Mouse (Mus musculus) frontal cortex, postnatal 25 days (tissue): ENCODE measurements around the gene Tmem213.
A peak's percentile ranks its signal among the peaks of the same experiment; 100 is the strongest.

Experiments
- DNase-seq, 2 experiments: peaks; one replicate each; pipeline ENCODE4 v3.0.0; 2022; ENCODE audit warnings: low spot score in 2 of 2

Tmem213 gene

DNA sequence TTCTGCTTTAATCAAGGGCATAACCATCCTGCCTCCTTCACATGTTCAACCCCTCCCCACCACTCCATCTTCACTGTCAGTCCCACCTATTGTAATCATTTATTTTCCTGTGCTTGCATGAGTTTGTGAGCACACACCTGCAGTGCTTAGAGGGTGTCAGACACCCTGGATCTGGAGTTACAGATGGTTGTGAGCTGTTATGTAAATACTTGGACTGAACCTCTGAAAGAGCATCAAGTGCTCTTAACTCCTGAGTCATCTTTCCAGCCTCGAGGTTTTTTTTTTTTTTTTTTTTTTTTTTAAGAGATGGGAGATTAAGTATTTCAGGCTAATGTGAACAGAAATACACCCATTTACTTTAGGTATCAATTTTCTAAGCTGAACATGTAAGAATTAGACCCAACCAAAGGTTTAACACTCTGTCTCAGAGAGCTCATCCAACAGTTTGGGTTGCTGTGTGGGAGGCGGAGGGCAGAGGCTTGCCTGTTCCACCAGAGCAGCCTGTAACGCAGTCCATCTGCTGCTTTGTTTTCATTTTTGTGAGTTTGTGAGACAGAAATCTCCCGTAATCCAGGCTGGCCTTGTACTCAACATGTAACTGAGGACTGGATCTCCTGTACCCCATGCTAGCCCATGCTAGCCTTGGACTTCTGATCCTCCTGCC, 7.2 kb downstream of the Tmem213 start:
- DNase-seq: no peak

DNA sequence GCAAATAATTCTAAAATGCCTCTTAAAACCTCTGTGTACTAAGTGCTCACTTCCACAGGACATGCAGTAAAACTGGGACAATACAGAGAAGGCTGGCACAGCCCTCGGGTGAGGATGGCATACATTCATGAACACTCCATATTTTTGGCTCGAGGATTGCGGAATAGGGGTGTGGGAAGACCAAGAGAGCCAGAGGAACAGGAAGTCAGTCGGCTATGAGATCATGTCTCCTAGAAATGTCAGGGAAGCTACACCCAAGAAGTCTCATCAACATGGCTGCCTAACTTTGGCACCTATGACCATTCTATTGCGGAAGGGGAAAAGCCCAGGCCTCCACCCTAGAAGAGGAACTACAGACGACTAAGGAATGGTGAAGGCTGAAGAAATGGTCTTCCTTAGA, 9.3 kb downstream of the Tmem213 start:
- DNase-seq: no peak

- no peak for DNase-seq
These were observed 11.8 kb downstream of the Tmem213 start for GRCm38 (mm10) chr6:38120681-38121371.

DNA sequence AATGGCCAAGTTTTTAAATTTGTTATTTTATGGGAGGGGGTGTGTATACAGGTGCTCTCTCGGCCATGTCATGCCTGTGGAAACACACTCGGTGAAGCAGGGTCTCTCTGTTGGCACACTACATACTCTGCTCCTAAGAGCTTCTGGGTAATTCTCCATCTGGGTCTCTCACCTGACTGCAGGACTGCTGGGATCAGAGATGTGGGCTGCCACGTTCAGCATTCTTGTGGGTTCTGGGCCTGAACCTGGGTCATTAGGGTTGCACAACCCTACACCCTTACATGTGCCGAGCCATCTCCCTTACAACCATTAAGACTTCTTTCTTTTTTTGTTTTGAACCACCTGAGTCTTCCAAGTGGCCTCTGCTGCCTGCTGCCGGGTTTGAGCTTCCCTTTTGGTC, 12.8 kb downstream of the Tmem213 start:
- no peak for DNase-seq

DNA sequence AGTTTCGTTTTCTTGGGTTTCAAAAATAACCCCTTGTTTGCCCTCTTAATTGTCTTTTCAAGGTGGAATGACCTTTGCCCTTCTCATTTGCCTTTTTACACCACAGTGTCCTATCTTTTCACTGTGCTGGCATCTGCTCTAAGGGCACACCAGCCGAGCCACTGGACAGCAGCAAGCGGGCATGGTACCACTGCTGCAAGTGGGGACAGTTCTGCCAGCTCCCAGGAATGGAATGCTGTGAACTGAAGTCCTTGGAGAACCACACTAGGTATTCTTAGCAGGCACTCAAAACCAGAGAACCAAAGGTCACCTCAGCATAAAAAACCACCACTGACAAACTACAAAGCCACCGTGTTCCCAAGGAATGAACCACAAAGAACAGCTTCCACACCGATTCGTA, 13.7 kb downstream of the Tmem213 start:
- DNase-seq: no peak

DNA sequence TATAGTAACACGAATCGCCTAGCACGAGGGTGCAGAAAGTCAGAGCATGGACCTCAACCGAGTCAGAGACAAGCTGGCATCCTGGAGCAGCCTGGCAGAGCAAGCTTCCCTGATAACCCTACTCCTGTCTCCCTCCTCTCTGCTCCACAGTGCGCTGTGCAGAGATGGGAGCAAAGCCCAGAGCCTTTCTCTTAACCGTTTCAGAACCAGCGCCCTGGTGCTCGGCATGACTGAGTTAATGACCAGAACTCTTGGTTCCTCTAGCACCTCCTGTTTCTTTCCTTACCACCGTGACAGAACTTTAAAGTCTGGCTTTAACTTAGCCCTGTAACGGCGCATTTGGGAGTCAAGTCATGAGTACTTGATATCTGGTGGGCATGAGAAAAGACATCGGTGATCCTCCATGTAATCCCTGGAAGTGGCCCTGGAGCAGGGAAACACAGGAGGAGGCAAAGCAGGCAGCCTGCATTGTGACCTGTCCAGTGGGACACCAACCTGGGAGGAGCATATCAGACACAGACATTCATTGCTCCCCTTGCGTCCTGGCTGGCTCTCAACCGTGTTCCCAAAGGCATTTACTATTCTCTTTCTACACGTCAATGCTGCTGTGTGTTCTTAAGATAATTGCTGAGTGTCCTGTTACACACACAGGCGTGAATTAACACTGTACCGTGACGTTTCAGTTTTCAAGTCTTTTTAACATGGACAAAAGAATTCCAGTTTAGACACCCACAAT, 14.6 kb downstream of the Tmem213 start:
- no peak for DNase-seq

GRCm38 (mm10) chr6:38124207-38124835, 15.3 kb downstream of the Tmem213 start, which contains the start of gene Atp6v0a4:
TSS of gene Atp6v0a4 (minus strand) at chr6:38124586.
- DNase-seq: no peak

- DNase-seq: no peak
These were observed 15.8 kb downstream of the Tmem213 start for GRCm38 (mm10) chr6:38124882-38125281.

DNA sequence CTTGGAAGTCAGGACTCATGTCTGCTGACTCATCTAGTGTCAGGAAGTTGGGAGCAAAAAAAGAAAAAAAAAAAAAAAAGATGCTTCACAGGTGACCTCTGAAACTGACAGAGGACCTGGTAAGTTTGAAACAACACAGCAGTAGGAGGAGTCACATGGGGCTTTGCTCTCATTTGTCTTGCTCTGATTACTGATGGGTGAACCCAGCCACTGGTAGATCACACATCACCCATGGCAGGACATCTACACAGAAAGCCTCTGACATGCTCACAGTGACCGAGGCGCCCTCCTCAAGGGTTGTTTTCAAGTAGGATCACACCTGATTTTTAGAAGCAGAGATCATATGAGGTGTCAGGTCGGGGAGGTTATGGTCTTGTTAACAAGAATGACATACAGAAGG, 16.4 kb downstream of the Tmem213 start:
- DNase-seq: no peak

GRCm38 (mm10) chr6:38128115-38128514, 19.1 kb downstream of the Tmem213 start:
- DNase-seq: no peak

GRCm38 (mm10) chr6:38129883-38130282, 20.8 kb downstream of the Tmem213 start:
- no peak for DNase-seq

GRCm38 (mm10) chr6:38131801-38132231, 22.8 kb downstream of the Tmem213 start:
- DNase-seq: no peak

- peak in 1 of 2 experiments; percentile 41 for DNase-seq
These were observed 25.9 kb downstream of the Tmem213 start for GRCm38 (mm10) chr6:38134806-38135559.

DNA sequence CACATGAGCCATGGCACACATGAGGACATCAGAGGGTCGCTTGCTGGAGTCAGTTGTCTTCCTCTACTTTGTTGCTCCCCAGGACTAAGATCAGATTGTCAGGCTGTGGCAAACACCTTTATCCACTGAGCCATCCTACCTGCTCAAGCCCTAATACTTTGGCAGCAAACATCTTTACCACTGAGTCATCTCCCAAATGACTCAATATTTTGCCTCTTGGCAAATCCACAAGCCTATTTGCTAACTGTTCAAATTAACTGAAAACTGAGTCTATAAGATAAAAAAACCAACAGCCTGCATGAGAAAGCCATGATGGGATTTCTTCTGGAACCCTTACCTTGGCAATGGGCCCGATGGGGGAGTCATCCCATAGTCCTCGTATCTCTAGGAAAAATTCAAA, 30.0 kb downstream of the Tmem213 start:
- DNase-seq: no peak

DNA sequence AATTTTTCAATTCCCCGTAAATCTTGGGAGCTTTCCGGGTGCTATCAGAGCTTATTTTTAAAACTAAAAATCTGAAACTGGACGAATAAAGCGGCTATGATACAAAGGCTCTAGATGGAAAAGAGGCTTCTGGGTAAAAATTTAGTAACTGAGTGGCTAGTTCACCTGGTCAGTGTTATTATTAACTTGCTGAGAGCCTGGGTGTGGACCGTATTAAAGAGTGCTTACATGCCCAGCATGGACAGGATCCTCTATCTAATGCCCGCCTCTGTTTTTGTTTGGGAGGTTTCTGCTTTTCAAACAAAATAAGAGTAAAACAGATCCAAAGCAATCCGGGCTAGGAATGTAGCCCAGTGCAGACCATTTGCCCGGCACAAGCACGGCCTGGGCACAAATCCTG, 31.3 kb downstream of the Tmem213 start:
- no peak for DNase-seq

DNA sequence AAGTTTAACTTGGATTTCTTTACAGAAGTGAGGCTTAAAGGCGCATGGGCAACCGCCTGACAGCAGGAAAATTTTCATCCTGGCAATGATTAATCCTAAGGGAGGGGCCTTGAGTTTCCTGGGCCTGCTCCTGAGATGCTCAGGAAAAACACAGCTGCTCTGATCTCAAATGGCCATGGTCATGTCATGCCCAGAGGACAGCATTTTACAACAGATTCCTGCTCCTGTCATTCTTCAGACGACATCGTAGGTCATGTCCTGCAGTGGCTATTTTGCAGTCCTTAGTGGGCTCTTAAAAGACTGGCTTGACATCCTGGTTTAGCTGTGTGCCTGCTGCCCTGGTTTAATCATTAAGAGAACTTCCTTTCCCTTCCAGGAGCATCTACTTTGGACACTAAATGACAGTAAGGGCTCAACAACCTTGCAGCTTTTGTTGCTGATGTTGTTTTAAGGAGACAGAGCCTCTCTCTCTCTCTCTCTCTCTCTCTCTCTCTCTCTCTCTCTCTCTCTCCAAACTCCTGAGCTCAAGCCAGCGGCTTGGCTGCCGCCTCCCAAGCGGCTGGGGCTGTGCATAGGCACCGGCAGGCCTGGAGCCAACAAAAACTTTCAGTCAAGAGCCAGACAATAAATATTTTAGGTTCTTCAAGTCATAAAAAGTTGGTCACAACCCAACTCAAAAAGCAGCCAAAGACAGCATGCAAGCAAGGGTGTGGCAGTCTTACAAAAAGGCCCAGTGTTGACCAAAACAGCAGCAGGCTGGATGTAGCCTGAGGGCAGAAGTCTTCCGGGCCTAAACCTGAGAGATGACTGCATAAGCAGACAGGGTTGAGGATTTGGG, 35.3 kb downstream of the Tmem213 start:
- DNase-seq: no peak

DNA sequence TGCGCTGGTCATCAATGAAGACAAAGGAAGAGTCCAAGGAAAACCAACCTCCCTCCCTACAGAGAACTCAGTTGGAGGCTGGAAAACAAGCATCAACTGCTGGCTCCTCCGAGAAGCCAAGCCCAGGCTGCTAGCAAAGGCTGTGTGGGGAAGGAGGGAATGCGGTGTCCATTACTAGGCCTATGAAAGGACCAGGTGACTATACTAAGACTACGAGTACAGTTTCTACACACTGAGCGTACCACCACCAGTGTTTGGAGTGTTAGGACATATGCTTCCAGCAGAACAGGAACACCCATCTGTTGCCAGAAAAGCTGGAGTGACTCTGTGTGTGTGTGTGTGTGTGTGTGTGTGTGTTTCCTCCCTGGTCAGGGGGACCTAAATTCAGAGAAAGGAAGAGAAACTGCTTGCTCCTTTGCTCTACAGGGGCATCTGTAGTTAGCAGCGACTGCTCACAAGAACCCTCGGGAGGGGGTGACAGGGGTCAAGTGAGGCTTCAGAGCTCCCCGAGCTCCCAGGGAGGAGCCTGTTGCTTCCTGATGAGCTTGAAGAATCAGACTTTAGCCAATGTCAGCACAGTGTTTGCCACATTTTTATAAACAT, 36.5 kb downstream of the Tmem213 start:
- no peak for DNase-seq

GRCm38 (mm10) chr6:38147301-38147700, 38.2 kb downstream of the Tmem213 start:
- no peak for DNase-seq

DNA sequence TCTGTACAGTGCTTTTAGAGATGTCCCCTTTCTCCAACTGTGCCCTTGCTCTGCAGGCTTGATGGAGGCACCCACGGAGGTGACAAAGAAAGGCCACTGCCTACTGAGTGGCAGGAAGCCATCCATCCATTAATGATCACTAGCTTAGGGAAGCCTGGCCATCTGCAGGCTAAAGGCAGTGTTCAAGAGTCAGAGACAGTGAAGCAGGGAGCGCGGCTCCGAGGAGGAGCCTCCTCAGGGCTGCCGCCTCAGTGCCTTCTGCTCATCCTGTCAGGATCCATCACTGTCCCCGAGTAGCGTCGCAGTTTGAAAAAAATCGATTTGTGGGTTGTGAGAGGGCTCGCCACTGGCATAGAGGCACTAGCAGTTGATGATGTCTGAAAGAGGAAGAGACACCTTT, 39.6 kb downstream of the Tmem213 start:
- no peak for DNase-seq

GRCm38 (mm10) chr6:38149483-38149882, 40.4 kb downstream of the Tmem213 start:
- DNase-seq: no peak
